Mouse (Mus musculus) gastrocnemius, adult 2 months (tissue): ENCODE measurements around the gene Atp1a2. TPM values are rescaled to one million over a fixed set of nuclear protein-coding genes. Genes with fewer than 3 reads are reported as not detected.

Experiments used
- DNase-seq: peaks from one replicate; pipeline ENCODE4 v3.0.0; 2022
- H3K27ac ChIP-seq: fragments of 200-600 bp; 2 replicates; pipeline ENCODE4 v1.8.1; 2022; ENCODE audit warnings: mild to moderate bottlenecking
- H3K4me3 ChIP-seq: fragments of 200-600 bp; 2 replicates; pipeline ENCODE4 v1.8.1; 2022; ENCODE audit warnings: mild to moderate bottlenecking, moderate library complexity
- CTCF ChIP-seq: fragments of 200-600 bp; IDR thresholded peaks from 2 replicates; pipeline ENCODE4 v1.8.1; 2022; ENCODE audit warnings: antibody characterized with exemption, mild to moderate bottlenecking, moderate library complexity
- intact Hi-C: fragments of 180-260 bp; cut with DNase I; formaldehyde crosslinking; loops from one replicate; pipeline ENCODE4 v1.15.1; 2025
- total RNA-seq, 2 experiments: library from RNA; stranded (reverse); gene quantifications; 2 replicates each; pipeline ENCODE4 v1.2.3; 2021

The Atp1a2 gene
- total RNA-seq, 2 experiments from 2014 or later = 838 to 1,060 TPM

- TF ChIP-seq CTCF = no peak
- Histone ChIP-seq H3K4me3 (no peak overlapping the region), H3K27ac (no peak overlapping the region)
- peak; percentile 12 for DNase-seq
- intact Hi-C loops = loop anchor here (10.0 kb wide), 1 partner anchor 275 kb away; no protein-coding TSS in a partner anchor
Observed at GRCm38 (mm10) chr1:172319921-172320411, 22.1 kb upstream of the Atp1a2 start.

- H3K27ac ChIP-seq = no peak overlapping the region
- intact Hi-C loops = no loop called here
- H3K4me3 ChIP-seq = no peak overlapping the region
- DNase-seq = peak; percentile 10
- no peak for TF ChIP-seq CTCF
Observed at GRCm38 (mm10) chr1:172319346-172319745, 21.5 kb upstream of the Atp1a2 start.

DNA sequence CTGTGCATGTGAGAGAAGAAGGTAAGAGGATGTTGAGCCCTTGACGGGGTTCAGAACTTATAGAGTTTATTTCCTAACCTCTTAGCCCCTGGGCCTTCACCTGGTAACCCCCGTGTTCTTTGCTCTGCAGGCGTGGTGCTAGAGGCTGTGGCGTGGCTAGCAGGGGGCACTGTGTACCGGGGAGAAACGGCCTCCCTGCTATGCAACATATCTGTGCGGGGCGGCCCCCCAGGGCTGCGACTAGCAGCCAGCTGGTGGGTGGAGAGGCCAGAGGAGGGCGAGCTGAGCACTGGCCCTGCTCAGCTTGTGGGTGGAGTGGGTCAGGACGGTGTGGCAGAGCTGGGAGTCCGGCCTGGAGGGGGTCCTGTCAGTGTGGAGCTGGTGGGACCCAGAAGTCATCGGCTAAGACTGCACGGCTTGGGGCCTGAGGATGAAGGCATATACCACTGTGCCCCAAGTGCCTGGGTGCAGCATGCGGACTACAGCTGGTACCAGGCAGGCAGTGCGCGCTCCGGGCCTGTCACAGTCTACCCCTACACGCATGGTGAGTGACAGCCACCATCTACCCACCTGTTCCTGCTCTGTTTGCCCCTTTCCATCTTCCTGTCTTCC is 20.7 kb upstream of the Atp1a2 start:
- Histone ChIP-seq H3K27ac (no peak overlapping the region), H3K4me3 (no peak overlapping the region)
- intact Hi-C loops = no loop called here
- TF ChIP-seq CTCF = no peak
- DNase-seq = peak; percentile 17

- no peak for TF ChIP-seq CTCF
- intact Hi-C loops = no loop called here
- H3K27ac ChIP-seq = no peak overlapping the region
- no peak for DNase-seq
- no peak overlapping the region for H3K4me3 ChIP-seq
Observed at GRCm38 (mm10) chr1:172317946-172318345, 20.1 kb upstream of the Atp1a2 start.

GRCm38 (mm10) chr1:172317431-172317830 is 19.6 kb upstream of the Atp1a2 start:
- intact Hi-C loops = no loop called here
- H3K4me3 ChIP-seq = no peak overlapping the region
- peak; percentile 11 for DNase-seq
- TF ChIP-seq CTCF = no peak
- H3K27ac ChIP-seq = no peak overlapping the region

- intact Hi-C loops = loop anchor here (5.0 kb wide), 2 partner anchors 98 to 188 kb away; partner anchors contain the start of genes Casq1 and Pex19
- Histone ChIP-seq H3K4me3 (no peak overlapping the region), H3K27ac (no peak overlapping the region)
- TF ChIP-seq CTCF = no peak
- peak; percentile 19 for DNase-seq
Observed at GRCm38 (mm10) chr1:172314911-172315310, 17.0 kb upstream of the Atp1a2 start.

DNA sequence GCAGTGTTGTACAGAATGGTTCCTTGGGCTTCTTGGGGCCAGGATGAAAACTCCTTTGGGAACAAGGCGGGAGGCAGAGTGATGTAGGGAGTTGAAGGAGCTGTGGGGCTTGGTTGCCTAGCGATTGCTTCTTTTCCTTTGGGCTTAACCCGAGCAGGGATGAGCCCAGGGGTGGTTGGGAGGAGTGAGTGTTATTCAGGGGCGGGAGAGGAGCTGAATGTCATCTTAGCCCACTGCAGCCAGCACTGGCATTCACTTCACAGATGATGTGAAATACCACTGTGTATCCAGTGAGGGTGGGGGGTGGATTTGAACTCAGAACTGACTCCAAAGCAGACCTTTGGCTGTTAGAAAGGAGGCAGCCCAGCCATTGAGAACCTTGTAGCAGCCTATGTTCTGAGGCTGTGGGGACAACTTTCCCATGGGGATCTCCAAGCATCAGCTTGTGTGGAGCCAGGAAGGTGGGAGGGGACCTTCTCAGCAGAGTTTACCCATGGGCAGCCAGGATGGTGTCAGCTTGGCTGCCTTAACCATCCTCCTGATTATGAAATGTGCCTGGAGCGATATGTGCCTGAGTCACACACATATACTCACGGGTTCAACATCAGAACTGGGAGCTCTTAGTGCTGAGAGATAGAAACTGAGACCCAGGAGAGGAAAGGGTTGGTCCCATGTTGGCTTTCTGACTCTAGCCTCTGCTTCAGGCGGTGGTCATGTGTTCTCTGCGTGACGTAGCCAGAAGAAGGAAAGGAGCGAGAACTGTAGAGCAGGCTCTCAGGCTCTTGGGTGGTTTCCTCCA is 15.9 kb upstream of the Atp1a2 start:
- peak overlapping the region; percentile 96 for H3K4me3 ChIP-seq
- TF ChIP-seq CTCF = no peak
- intact Hi-C loops = loop anchor here (5.0 kb wide), 2 partner anchors 97 to 187 kb away; partner anchors contain the start of genes Casq1 and Pex19
- H3K27ac ChIP-seq = peak overlapping the region; percentile 46
- DNase-seq = peak; percentile 40

DNA sequence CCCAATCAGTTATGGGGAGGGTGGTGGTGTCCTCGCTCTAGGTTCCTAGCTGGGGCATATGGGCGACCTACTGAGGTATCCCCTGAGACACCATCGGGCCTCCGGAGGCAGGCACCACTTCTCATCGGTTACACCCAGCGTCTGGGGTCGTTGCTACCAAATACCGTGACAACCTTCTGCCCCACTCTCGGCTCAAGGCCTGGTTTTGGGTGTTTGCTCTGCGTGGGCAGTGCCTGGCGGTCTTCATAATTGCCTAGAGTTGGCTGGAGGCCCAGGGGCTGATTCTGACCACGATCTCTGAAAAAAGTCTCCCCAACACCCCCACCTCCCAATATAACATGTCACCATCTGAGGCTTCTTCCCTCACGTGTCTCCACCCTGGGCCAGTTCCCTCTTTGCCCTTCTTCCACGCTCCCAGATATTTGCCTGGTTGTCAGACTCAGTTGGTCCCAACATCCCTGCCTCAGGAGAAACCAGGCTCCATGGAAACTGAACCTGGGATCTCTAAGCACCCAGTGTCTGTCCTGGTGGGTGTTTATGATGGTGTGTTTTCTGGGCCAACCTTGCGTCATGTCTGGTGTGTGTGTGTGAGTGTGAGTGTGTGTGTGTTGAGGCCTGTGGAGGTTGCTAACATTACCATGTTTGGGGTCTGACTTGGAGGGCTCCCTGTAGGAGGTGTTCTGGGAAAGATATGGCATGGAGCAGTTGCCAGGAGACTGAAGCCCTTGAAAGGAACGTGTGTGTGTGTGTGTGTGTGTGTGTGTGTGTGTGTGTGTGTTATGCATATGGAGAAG is 15.1 kb upstream of the Atp1a2 start:
- Histone ChIP-seq H3K27ac (peak overlapping the region; percentile 98), H3K4me3 (peak overlapping the region; percentile 96)
- no peak for TF ChIP-seq CTCF
- intact Hi-C loops = loop anchor here (5.0 kb wide), 2 partner anchors 96 to 186 kb away; partner anchors contain the start of genes Casq1 and Pex19
- no peak for DNase-seq

DNA sequence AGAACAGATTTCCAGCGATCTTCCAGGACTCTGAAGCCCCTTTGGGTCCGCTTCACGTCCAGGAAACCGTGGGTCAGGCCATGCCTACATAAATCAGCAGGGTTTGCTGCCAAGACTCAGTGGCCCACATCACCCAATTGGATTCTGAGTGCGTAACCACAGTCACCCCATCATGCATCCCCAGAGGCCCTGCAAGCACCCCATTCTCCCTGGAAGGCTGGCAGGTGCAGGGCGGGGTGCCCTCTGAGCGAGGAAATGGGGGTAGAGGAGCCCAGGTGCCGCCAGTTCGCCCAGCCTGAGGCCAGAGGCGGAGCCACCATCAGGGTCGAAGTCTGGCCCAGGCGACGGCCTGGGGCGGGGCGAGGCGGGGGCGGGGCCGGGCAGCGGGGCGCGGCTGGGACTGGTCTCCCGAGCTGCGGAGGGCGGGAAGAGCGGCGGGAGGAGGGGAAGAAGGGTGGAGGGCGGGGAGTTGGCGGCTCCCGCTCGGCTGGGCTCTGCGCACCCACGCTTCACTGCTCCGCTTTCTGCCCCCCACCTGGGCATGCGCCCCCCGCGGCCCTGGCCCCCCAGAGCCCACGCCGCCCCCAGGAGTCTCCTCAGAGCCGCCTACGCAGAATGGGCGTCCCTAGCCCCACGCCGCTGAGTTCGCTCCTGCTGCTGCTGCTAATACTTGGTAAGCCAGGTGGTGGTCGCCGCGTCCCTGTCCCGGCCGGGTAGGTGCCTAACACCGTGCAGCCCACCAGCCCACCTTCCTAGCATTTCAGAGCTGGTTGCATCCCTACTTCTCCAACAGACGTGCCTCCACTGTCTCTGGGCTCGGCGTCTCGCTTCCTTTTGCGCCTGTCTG is 14.3 kb upstream of the Atp1a2 start:
- H3K27ac ChIP-seq = peak overlapping the region; percentile 98
- DNase-seq = peak; percentile 95
- intact Hi-C loops = loop anchor here (2.0 to 5.0 kb wide), 3 partner anchors 95 to 185 kb away; partner anchors contain the start of genes Casq1 and Pex19
- peak overlapping the region; percentile 96 for H3K4me3 ChIP-seq
- TF ChIP-seq CTCF = no peak

- intact Hi-C loops = loop anchor here (2.0 to 5.0 kb wide), 3 partner anchors 94 to 184 kb away; partner anchors contain the start of genes Casq1 and Pex19
- peak; percentile 69 for DNase-seq
- Histone ChIP-seq H3K4me3 (peak overlapping the region; percentile 96), H3K27ac (peak overlapping the region; percentile 98)
- TF ChIP-seq CTCF = no peak
Observed at GRCm38 (mm10) chr1:172311248-172311906, 13.5 kb upstream of the Atp1a2 start.
